Mouse (Mus musculus): Measurements from ENCODE around the gene Evi2. TPM values are rescaled to one million over a fixed set of nuclear protein-coding genes. Genes with fewer than 3 reads are reported as not detected.

Evi2 gene
- polyA plus RNA-seq, 1 experiment from 2014 or later = 1.1 TPM

GRCm38 (mm10) chr11:79531485-79531884 is 1.1 kb upstream of the Evi2 start:
- Histone ChIP-seq H3K9me3 (ENCODE audit: control insufficient read depth, low read length) (no peaks in the 10 kb centered on the region), H3K4me1 (ENCODE audit: control insufficient read depth in 2 of 2, insufficient read depth in 2 of 2, low read length in 2 of 2) (peaks cover 18 to 28% of the 10 kb centered on the region in 2 experiments), H3K9ac (ENCODE audit: low read length) (no peak overlapping the region), H3K4me3 (ENCODE audit: control insufficient read depth in 1 of 2, insufficient read depth in 1 of 2, low read depth in 1 of 2, low read length in 2 of 2) (no peak overlapping the region), H3K27me3 (ENCODE audit: control insufficient read depth, insufficient read depth, low read length) (no peaks in the 10 kb centered on the region), H3K4me2 (ENCODE audit: low read length) (no peak overlapping the region), H3K27ac (replicated peaks in 1 of 2; ENCODE audit: control insufficient read depth in 1 of 2, insufficient read depth in 1 of 2, low read depth in 2 of 2, low read length in 2 of 2) (no peak overlapping the region), H3K36me3 (ENCODE audit: control insufficient read depth, insufficient read depth, low read length) (peaks cover 26% of the 10 kb centered on the region)
- no peak for ATAC-seq (ENCODE audit: insufficient number of reproducible peaks, insufficient read depth, low FRiP score, low read depth)
- WGBS = 95% methylated on average over 4 of the region's 4 CpGs

GRCm38 (mm10) chr11:79530774-79531173 is 385 bp upstream of the Evi2 start:
- Histone ChIP-seq H3K36me3 (ENCODE audit: control insufficient read depth, insufficient read depth, low read length) (peaks cover 21% of the 10 kb centered on the region), H3K27me3 (ENCODE audit: control insufficient read depth, insufficient read depth, low read length) (no peaks in the 10 kb centered on the region), H3K4me2 (ENCODE audit: low read length) (no peak overlapping the region), H3K4me1 (ENCODE audit: control insufficient read depth in 2 of 2, insufficient read depth in 2 of 2, low read length in 2 of 2) (peaks cover 18 to 28% of the 10 kb centered on the region in 2 experiments), H3K27ac (replicated peaks in 1 of 2; ENCODE audit: control insufficient read depth in 1 of 2, insufficient read depth in 1 of 2, low read depth in 2 of 2, low read length in 2 of 2) (no peak overlapping the region), H3K4me3 (ENCODE audit: control insufficient read depth in 1 of 2, insufficient read depth in 1 of 2, low read depth in 1 of 2, low read length in 2 of 2) (no peak overlapping the region), H3K9ac (ENCODE audit: low read length) (no peak overlapping the region), H3K9me3 (ENCODE audit: control insufficient read depth, low read length) (no peaks in the 10 kb centered on the region)
- no peak for ATAC-seq (ENCODE audit: insufficient number of reproducible peaks, insufficient read depth, low FRiP score, low read depth)
- WGBS = 88% methylated on average over 11 of the region's 11 CpGs

GRCm38 (mm10) chr11:79529736-79530135 is 653 bp downstream of the Evi2 start:
- Histone ChIP-seq H3K27me3 (ENCODE audit: control insufficient read depth, insufficient read depth, low read length) (no peaks in the 10 kb centered on the region), H3K36me3 (ENCODE audit: control insufficient read depth, insufficient read depth, low read length) (peaks cover 15% of the 10 kb centered on the region), H3K4me3 (ENCODE audit: control insufficient read depth in 1 of 2, insufficient read depth in 1 of 2, low read depth in 1 of 2, low read length in 2 of 2) (no peak overlapping the region), H3K9me3 (ENCODE audit: control insufficient read depth, low read length) (no peaks in the 10 kb centered on the region), H3K27ac (replicated peaks in 1 of 2; ENCODE audit: control insufficient read depth in 1 of 2, insufficient read depth in 1 of 2, low read depth in 2 of 2, low read length in 2 of 2) (no peak overlapping the region), H3K9ac (ENCODE audit: low read length) (no peak overlapping the region), H3K4me1 (ENCODE audit: control insufficient read depth in 2 of 2, insufficient read depth in 2 of 2, low read length in 2 of 2) (peaks cover 18 to 27% of the 10 kb centered on the region in 2 experiments), H3K4me2 (ENCODE audit: low read length) (no peak overlapping the region)
- ATAC-seq (ENCODE audit: insufficient number of reproducible peaks, insufficient read depth, low FRiP score, low read depth) = no peak
- 98% methylated on average over 2 of the region's 2 CpGs for WGBS

- Histone ChIP-seq H3K36me3 (ENCODE audit: control insufficient read depth, insufficient read depth, low read length) (peaks cover 16% of the 10 kb centered on the region), H3K27me3 (ENCODE audit: control insufficient read depth, insufficient read depth, low read length) (no peaks in the 10 kb centered on the region), H3K27ac (replicated peaks in 1 of 2; ENCODE audit: control insufficient read depth in 1 of 2, insufficient read depth in 1 of 2, low read depth in 2 of 2, low read length in 2 of 2) (no peak overlapping the region), H3K4me1 (ENCODE audit: control insufficient read depth in 2 of 2, insufficient read depth in 2 of 2, low read length in 2 of 2) (peaks cover 17 to 22% of the 10 kb centered on the region in 2 experiments), H3K4me2 (ENCODE audit: low read length) (no peak overlapping the region), H3K9ac (ENCODE audit: low read length) (no peak overlapping the region), H3K9me3 (ENCODE audit: control insufficient read depth, low read length) (no peaks in the 10 kb centered on the region), H3K4me3 (ENCODE audit: control insufficient read depth in 1 of 2, insufficient read depth in 1 of 2, low read depth in 1 of 2, low read length in 2 of 2) (no peak overlapping the region)
- no peak for ATAC-seq (ENCODE audit: insufficient number of reproducible peaks, insufficient read depth, low FRiP score, low read depth)
- 94% methylated on average over 6 of the region's 6 CpGs for WGBS
Measured at GRCm38 (mm10) chr11:79529226-79529625, 1.2 kb downstream of the Evi2 start.

GRCm38 (mm10) chr11:79528601-79529000 is 1.8 kb downstream of the Evi2 start:
- no peak for ATAC-seq (ENCODE audit: insufficient number of reproducible peaks, insufficient read depth, low FRiP score, low read depth)
- no peak overlapping the region for H3K4me3 ChIP-seq (ENCODE audit: control insufficient read depth in 1 of 2, insufficient read depth in 1 of 2, low read depth in 1 of 2, low read length in 2 of 2)
- H3K36me3 ChIP-seq (ENCODE audit: control insufficient read depth, insufficient read depth, low read length) = peaks cover 19% of the 10 kb centered on the region
- no peaks in the 10 kb centered on the region for H3K9me3 ChIP-seq (ENCODE audit: control insufficient read depth, low read length)
- H3K4me2 ChIP-seq (ENCODE audit: low read length) = no peak overlapping the region
- no peaks in the 10 kb centered on the region for H3K27me3 ChIP-seq (ENCODE audit: control insufficient read depth, insufficient read depth, low read length)
- H3K27ac ChIP-seq (replicated peaks in 1 of 2; ENCODE audit: control insufficient read depth in 1 of 2, insufficient read depth in 1 of 2, low read depth in 2 of 2, low read length in 2 of 2) = no peak overlapping the region
- WGBS = 96% methylated on average over 3 of the region's 3 CpGs
- no peak overlapping the region for H3K9ac ChIP-seq (ENCODE audit: low read length)
- H3K4me1 ChIP-seq (ENCODE audit: control insufficient read depth in 2 of 2, insufficient read depth in 2 of 2, low read length in 2 of 2) = peaks cover 12 to 15% of the 10 kb centered on the region in 2 experiments

GRCm38 (mm10) chr11:79527739-79528384 is 2.5 kb downstream of the Evi2 start:
- WGBS = 64% methylated on average over 5 of the region's 5 CpGs
- Histone ChIP-seq H3K27me3 (ENCODE audit: control insufficient read depth, insufficient read depth, low read length) (no peaks in the 10 kb centered on the region), H3K27ac (replicated peaks in 1 of 2; ENCODE audit: control insufficient read depth in 1 of 2, insufficient read depth in 1 of 2, low read depth in 2 of 2, low read length in 2 of 2) (no peak overlapping the region), H3K9ac (ENCODE audit: low read length) (no peak overlapping the region), H3K4me2 (ENCODE audit: low read length) (no peak overlapping the region), H3K9me3 (ENCODE audit: control insufficient read depth, low read length) (no peaks in the 10 kb centered on the region), H3K36me3 (ENCODE audit: control insufficient read depth, insufficient read depth, low read length) (peaks cover 19% of the 10 kb centered on the region), H3K4me3 (ENCODE audit: control insufficient read depth in 1 of 2, insufficient read depth in 1 of 2, low read depth in 1 of 2, low read length in 2 of 2) (no peak overlapping the region), H3K4me1 (ENCODE audit: control insufficient read depth in 2 of 2, insufficient read depth in 2 of 2, low read length in 2 of 2) (peaks cover 6 to 10% of the 10 kb centered on the region in 2 experiments; a peak in 3 of 4 replicates)
- no peak for ATAC-seq (ENCODE audit: insufficient number of reproducible peaks, insufficient read depth, low FRiP score, low read depth)

GRCm38 (mm10) chr11:79527015-79527738 is 3.2 kb downstream of the Evi2 start:
- H3K9me3 ChIP-seq (ENCODE audit: control insufficient read depth, low read length) = no peaks in the 10 kb centered on the region
- no peak overlapping the region for H3K4me2 ChIP-seq (ENCODE audit: low read length)
- 0 out of 4 replicates have a peak overlapping the region, but pooled peaks of 1 of the 2 experiments have one; percentile 43 for H3K27ac ChIP-seq (replicated peaks in 1 of 2; ENCODE audit: control insufficient read depth in 1 of 2, insufficient read depth in 1 of 2, low read depth in 2 of 2, low read length in 2 of 2)
- peaks cover 19% of the 10 kb centered on the region for H3K36me3 ChIP-seq (ENCODE audit: control insufficient read depth, insufficient read depth, low read length)
- H3K9ac ChIP-seq (ENCODE audit: low read length) = no peak overlapping the region
- H3K4me1 ChIP-seq (ENCODE audit: control insufficient read depth in 2 of 2, insufficient read depth in 2 of 2, low read length in 2 of 2) = peaks cover 6 to 10% of the 10 kb centered on the region in 2 experiments; a peak in 3 of 4 replicates
- no peak overlapping the region for H3K4me3 ChIP-seq (ENCODE audit: control insufficient read depth in 1 of 2, insufficient read depth in 1 of 2, low read depth in 1 of 2, low read length in 2 of 2)
- ATAC-seq (ENCODE audit: insufficient number of reproducible peaks, insufficient read depth, low FRiP score, low read depth) = no peak
- H3K27me3 ChIP-seq (ENCODE audit: control insufficient read depth, insufficient read depth, low read length) = no peaks in the 10 kb centered on the region
- 49% methylated on average over 15 of the region's 15 CpGs for WGBS

All from heart, embryonic 14.5 days (tissue).